Mouse (Mus musculus): ENCODE measurements at regions not wholly inside any gene's neighbourhood (a gene's known extent, or its start where the extent isn't known, plus 50 kb on each side); places are given as distances from the start of the nearest gene placed in this dataset.
"Not testable (repeated sequence)": the region's sequence is repeated elsewhere in the genome, so short reads cannot be mapped to it uniquely, and the experiment has no call there.

GRCm38 (mm10) chr17:93067850-93068249, 131.0 kb upstream of the Adcyap1 start:
- 54% methylated on average over 1 of the region's 1 CpGs for WGBS
- H3K4me3 ChIP-seq (ENCODE audit: low read length); H3K9ac ChIP-seq (ENCODE audit: low read depth, low read length); H3K4me2 ChIP-seq (ENCODE audit: low read length); H3K27ac ChIP-seq (ENCODE audit: low read depth, low read length); H3K4me1 ChIP-seq (ENCODE audit: control insufficient read depth, insufficient read depth, low read depth, low read length); ATAC-seq; H3K36me3 ChIP-seq (ENCODE audit: control insufficient read depth, insufficient read depth, low read length); H3K27me3 ChIP-seq (replicated peaks; ENCODE audit: control insufficient read depth, insufficient read depth, low read length); H3K9me3 ChIP-seq (ENCODE audit: control insufficient read depth, low read length): not testable (repeated sequence)

DNA sequence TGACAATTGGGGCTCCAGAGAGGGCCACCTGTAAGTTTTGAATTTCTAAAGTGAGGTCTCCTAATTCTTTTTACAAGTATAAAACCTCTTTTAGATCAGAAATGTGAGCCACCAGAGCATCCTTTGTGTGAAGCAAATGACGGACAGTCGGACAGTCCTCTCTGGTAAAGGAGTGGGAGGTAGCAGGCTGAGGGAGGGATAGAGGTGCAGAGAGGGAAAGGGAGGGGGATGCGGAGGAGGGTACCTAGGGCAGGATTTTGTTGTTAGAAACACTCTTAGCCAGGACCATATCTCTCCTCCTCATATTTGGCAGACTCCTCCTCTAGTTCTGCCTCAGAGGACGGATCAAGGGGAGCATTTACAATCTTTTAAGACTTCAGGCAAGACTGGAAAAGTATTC, 130.3 kb upstream of the Adcyap1 start:
- Histone ChIP-seq H3K4me3 (ENCODE audit: low read length) (no peak overlapping the region), H3K4me2 (ENCODE audit: low read length) (no peak overlapping the region), H3K9ac (ENCODE audit: low read depth, low read length) (no peak overlapping the region), H3K27ac (ENCODE audit: low read depth, low read length) (no peak overlapping the region), H3K9me3 (ENCODE audit: control insufficient read depth, low read length) (no peaks in the 10 kb centered on the region), H3K4me1 (ENCODE audit: control insufficient read depth, insufficient read depth, low read depth, low read length) (no peaks in the 10 kb centered on the region), H3K27me3 (replicated peaks; ENCODE audit: control insufficient read depth, insufficient read depth, low read length) (no peaks in the 10 kb centered on the region), H3K36me3 (ENCODE audit: control insufficient read depth, insufficient read depth, low read length) (no peaks in the 10 kb centered on the region)
- WGBS: 52% methylated on average over 4 of the region's 4 CpGs
- ATAC-seq: no peak

GRCm38 (mm10) chr17:93084048-93084447, 114.8 kb upstream of the Adcyap1 start:
- H3K4me1 ChIP-seq (ENCODE audit: control insufficient read depth, insufficient read depth, low read depth, low read length): no peaks in the 10 kb centered on the region
- no peaks in the 10 kb centered on the region for H3K27me3 ChIP-seq (replicated peaks; ENCODE audit: control insufficient read depth, insufficient read depth, low read length)
- no peak overlapping the region for H3K9ac ChIP-seq (ENCODE audit: low read depth, low read length)
- no peak overlapping the region for H3K4me3 ChIP-seq (ENCODE audit: low read length)
- 37% methylated on average over 1 of the region's 1 CpGs for WGBS
- H3K9me3 ChIP-seq (ENCODE audit: control insufficient read depth, low read length): no peaks in the 10 kb centered on the region
- H3K36me3 ChIP-seq (ENCODE audit: control insufficient read depth, insufficient read depth, low read length): no peaks in the 10 kb centered on the region
- H3K4me2 ChIP-seq (ENCODE audit: low read length): no peak overlapping the region
- H3K27ac ChIP-seq (ENCODE audit: low read depth, low read length): no peak overlapping the region
- no peak for ATAC-seq

- no peak overlapping the region for H3K4me3 ChIP-seq (ENCODE audit: low read length)
- ATAC-seq: no peak
- H3K9ac ChIP-seq (ENCODE audit: low read depth, low read length): no peak overlapping the region
- H3K27me3 ChIP-seq (replicated peaks; ENCODE audit: control insufficient read depth, insufficient read depth, low read length): no peaks in the 10 kb centered on the region
- no peaks in the 10 kb centered on the region for H3K9me3 ChIP-seq (ENCODE audit: control insufficient read depth, low read length)
- no peaks in the 10 kb centered on the region for H3K4me1 ChIP-seq (ENCODE audit: control insufficient read depth, insufficient read depth, low read depth, low read length)
- H3K27ac ChIP-seq (ENCODE audit: low read depth, low read length): no peak overlapping the region
- H3K36me3 ChIP-seq (ENCODE audit: control insufficient read depth, insufficient read depth, low read length): no peaks in the 10 kb centered on the region
- H3K4me2 ChIP-seq (ENCODE audit: low read length): no peak overlapping the region
Measured at GRCm38 (mm10) chr17:93104516-93104915, 94.3 kb upstream of the Adcyap1 start.

GRCm38 (mm10) chr17:93140003-93140402, 58.8 kb upstream of the Adcyap1 start:
- Histone ChIP-seq H3K27me3 (replicated peaks; ENCODE audit: control insufficient read depth, insufficient read depth, low read length) (no peaks in the 10 kb centered on the region), H3K36me3 (ENCODE audit: control insufficient read depth, insufficient read depth, low read length) (no peaks in the 10 kb centered on the region), H3K4me2 (ENCODE audit: low read length) (no peak overlapping the region), H3K4me1 (ENCODE audit: control insufficient read depth, insufficient read depth, low read depth, low read length) (no peaks in the 10 kb centered on the region), H3K9ac (ENCODE audit: low read depth, low read length) (no peak overlapping the region), H3K4me3 (ENCODE audit: low read length) (no peak overlapping the region), H3K27ac (ENCODE audit: low read depth, low read length) (no peak overlapping the region), H3K9me3 (ENCODE audit: control insufficient read depth, low read length) (no peaks in the 10 kb centered on the region)
- 52% methylated on average over 1 of the region's 1 CpGs for WGBS
- no peak for ATAC-seq

GRCm38 (mm10) chr17:93141125-93141524, 57.7 kb upstream of the Adcyap1 start:
- no peak overlapping the region for H3K4me3 ChIP-seq (ENCODE audit: low read length)
- WGBS: 10% methylated on average over 3 of the region's 3 CpGs
- no peaks in the 10 kb centered on the region for H3K9me3 ChIP-seq (ENCODE audit: control insufficient read depth, low read length)
- no peaks in the 10 kb centered on the region for H3K36me3 ChIP-seq (ENCODE audit: control insufficient read depth, insufficient read depth, low read length)
- no peak overlapping the region for H3K9ac ChIP-seq (ENCODE audit: low read depth, low read length)
- H3K27ac ChIP-seq (ENCODE audit: low read depth, low read length): no peak overlapping the region
- no peaks in the 10 kb centered on the region for H3K4me1 ChIP-seq (ENCODE audit: control insufficient read depth, insufficient read depth, low read depth, low read length)
- ATAC-seq: peak; percentile 73
- H3K4me2 ChIP-seq (ENCODE audit: low read length): no peak overlapping the region
- H3K27me3 ChIP-seq (replicated peaks; ENCODE audit: control insufficient read depth, insufficient read depth, low read length): no peaks in the 10 kb centered on the region
